Mouse (Mus musculus) midbrain, embryonic 14.5 days (tissue): Measurements from ENCODE around the gene Lrsam1. TPM values are rescaled to one million over a fixed set of nuclear protein-coding genes. Genes with fewer than 3 reads are reported as not detected.

Experiments
- ATAC-seq: fragments of 200-750 bp; cut with Nextera tagmentation; 2 replicates; pipeline ENCODE4 v1.8.0; 2017; ENCODE audit warnings: moderate number of reproducible peaks, moderate library complexity; ENCODE audit not compliant: low FRiP score, low TSS enrichment
- DNase-seq: peaks from one replicate; pipeline ENCODE4 v3.0.0-alpha.2; 2015
- H3K27ac ChIP-seq: fragments of 300-500 bp; sonication (generic); replicated peaks from 2 replicates; pipeline ENCODE4 v1.5.1; 2014; ENCODE audit warnings: mild to moderate bottlenecking, low read depth, low read length, moderate library complexity
- H3K27me3 ChIP-seq: fragments of 300-500 bp; sonication (generic); 2 replicates; pipeline ENCODE4 v1.6.1; 2014; ENCODE audit warnings: low read length, control low read depth, mixed read lengths; ENCODE audit not compliant: control insufficient read depth, insufficient read depth
- H3K36me3 ChIP-seq: fragments of 300-500 bp; sonication (generic); 2 replicates; pipeline ENCODE4 v1.6.1; 2014; ENCODE audit warnings: low read length, control low read depth; ENCODE audit not compliant: control insufficient read depth, insufficient read depth
- H3K4me1 ChIP-seq: fragments of 300-500 bp; sonication (generic); 2 replicates; pipeline ENCODE4 v1.6.1; 2014; ENCODE audit warnings: mild to moderate bottlenecking, antibody characterized with exemption, low read length, control low read depth; ENCODE audit not compliant: control insufficient read depth, insufficient read depth
- H3K4me2 ChIP-seq: fragments of 300-500 bp; sonication (generic); 2 replicates; pipeline ENCODE4 v1.6.1; 2014; ENCODE audit warnings: mild to moderate bottlenecking, low read length, moderate library complexity
- H3K4me3 ChIP-seq: fragments of 300-500 bp; sonication (generic); replicated peaks from 2 replicates; pipeline ENCODE4 v1.5.1; 2014; ENCODE audit warnings: low read depth, low read length
- H3K9ac ChIP-seq: fragments of 300-500 bp; sonication (generic); replicated peaks from 2 replicates; pipeline ENCODE4 v1.6.1; 2014; ENCODE audit warnings: mild to moderate bottlenecking, low read length, moderate library complexity
- H3K9me3 ChIP-seq: fragments of 300-500 bp; sonication (generic); 2 replicates; pipeline ENCODE4 v1.6.1; 2016; ENCODE audit warnings: low read length, control low read depth, mixed read lengths; ENCODE audit not compliant: control insufficient read depth
- WGBS: fragments of 180-500 bp; shearing (Covaris S2); extraction: QIAGEN DNeasy Blood & Tissue Kit; methylation state at CpG from one replicate; pipeline ENCODE4 v1.1.7; 2014; 5-methylcytosine and 5-hydroxymethylcytosine counted together
- polyA plus RNA-seq: library from polyadenylated mRNA; unstranded; fragments of >200 nt; fragmentation: Nextera tagmentation; extraction: Ambion mirVana; gene quantifications from 2 replicates; pipeline ENCODE4 v1.2.1, GENCODE M21; 2014

The Lrsam1 gene
- polyA plus RNA-seq, 1 experiment from 2014 or later, result 19.8 TPM

DNA sequence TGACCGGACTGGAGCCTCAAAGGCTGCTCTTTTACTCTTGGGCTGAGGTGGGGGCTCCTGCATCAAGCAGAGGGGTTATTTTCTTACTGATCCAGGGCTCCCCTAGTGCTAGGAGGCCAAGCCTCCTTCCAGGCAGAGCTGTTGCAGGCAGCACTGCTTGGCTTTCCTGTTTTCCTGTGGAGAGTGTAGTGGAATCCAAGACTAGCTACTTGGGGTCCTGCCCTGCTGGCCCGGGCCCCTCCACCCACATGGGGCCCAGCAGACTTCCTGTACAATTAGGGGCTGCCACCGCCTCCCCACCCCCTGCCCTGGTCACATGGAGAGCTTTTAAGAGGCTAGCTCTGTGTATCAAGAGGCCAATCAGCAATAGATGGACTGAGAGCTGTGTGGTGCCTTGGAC is 72.9 kb downstream of the Lrsam1 start:
- 61% methylated on average over 3 of the region's 3 CpGs for WGBS
- no peaks in the 10 kb centered on the region for H3K9me3 ChIP-seq
- H3K4me2 ChIP-seq, result no peak overlapping the region
- H3K27me3 ChIP-seq, result no peaks in the 10 kb centered on the region
- H3K36me3 ChIP-seq, result no peaks in the 10 kb centered on the region
- H3K4me3 ChIP-seq, result no peak overlapping the region
- ATAC-seq (no peak), DNase-seq (no peak)
- no peak overlapping the region for H3K9ac ChIP-seq
- no peak overlapping the region for H3K27ac ChIP-seq
- H3K4me1 ChIP-seq, result no peaks in the 10 kb centered on the region

DNA sequence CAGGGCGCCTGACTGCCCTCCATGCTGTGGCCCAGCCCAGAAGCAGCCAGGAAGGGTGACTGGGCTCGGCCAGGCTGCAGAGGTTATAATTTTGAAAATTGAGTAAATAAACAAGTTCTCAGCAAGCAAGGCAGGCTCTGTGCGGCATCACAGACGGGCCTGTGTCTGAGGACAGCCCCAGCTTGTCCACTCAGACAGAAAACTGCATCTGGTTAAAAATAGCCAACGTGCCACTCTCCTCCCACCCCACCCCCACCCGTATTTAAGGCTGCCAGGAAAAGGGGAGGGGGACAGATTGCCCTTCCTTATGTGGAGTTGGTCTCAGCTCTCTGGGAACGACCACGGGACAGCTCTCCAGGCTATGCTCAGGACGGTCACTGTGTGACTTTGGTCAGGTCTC is 73.4 kb downstream of the Lrsam1 start:
- 43% methylated on average over 9 of the region's 9 CpGs for whole genome bisulfite sequencing
- Histone ChIP-seq H3K36me3 (no peaks in the 10 kb centered on the region), H3K9ac (no peak overlapping the region)

GRCm38 (mm10) chr2:32884745-32885144 is 76.7 kb downstream of the Lrsam1 start:
- DNase-seq (no peak), ATAC-seq (no peak)
- H3K4me1 ChIP-seq, result peaks cover 19% of the 10 kb centered on the region
- WGBS, result 49% methylated on average over 7 of the region's 7 CpGs
- no peaks in the 10 kb centered on the region for H3K36me3 ChIP-seq
- no peak overlapping the region for H3K4me3 ChIP-seq
- H3K27me3 ChIP-seq, result no peaks in the 10 kb centered on the region
- no peak overlapping the region for H3K4me2 ChIP-seq
- H3K27ac ChIP-seq, result no peak overlapping the region
- no peak overlapping the region for H3K9ac ChIP-seq
- no peaks in the 10 kb centered on the region for H3K9me3 ChIP-seq

More for the DNA sequence above, 73.4 kb downstream of the Lrsam1 start:
- Histone ChIP-seq H3K4me1 (no peaks in the 10 kb centered on the region), H3K27me3 (no peaks in the 10 kb centered on the region), H3K4me2 (no peak overlapping the region), H3K9me3 (no peaks in the 10 kb centered on the region), H3K4me3 (no peak overlapping the region), H3K27ac (no peak overlapping the region)
- ATAC-seq (no peak), DNase-seq (no peak)

DNA sequence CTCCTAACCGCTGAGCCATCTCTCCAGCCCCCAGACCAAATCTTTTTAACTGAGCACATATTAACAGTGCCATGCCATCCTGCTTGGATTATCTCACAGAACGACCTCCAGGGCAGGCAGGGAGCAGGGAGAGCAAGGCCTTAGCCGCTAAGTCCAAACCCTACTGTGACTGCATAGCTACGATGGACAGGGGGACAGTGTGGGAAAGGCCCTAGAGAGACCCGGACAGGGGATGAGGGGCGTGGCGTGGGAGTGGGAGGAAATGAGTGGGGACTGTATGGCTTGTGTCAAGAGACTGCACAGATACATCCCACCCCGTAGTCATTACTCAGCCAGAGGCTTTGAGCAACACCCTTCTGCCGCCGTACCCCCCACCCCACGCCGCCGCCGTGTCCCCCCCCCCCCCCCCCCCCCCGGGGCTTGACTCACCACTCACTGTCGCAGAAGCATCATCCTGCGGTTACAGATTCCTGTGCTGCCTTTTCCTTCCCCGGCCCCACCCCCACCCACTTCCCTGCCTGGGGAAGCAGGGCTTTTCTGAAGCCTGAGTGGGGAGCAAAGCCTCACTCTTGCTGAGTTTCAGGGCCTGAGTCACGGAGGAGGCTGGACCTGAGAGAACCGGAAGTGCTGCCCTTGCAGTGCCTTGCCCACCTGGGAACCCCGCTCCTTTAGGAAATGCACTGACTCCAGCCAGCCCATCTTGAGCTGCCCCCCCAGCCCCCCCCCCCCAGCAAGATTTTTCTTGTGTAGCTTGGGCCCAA is 79.0 kb downstream of the Lrsam1 start:
- Histone ChIP-seq H3K9ac (no peak overlapping the region), H3K27ac (peak overlapping the region; percentile 45; the same call in 1 of the 2 replicates), H3K36me3 (no peaks in the 10 kb centered on the region), H3K4me3 (no peak overlapping the region), H3K9me3 (no peaks in the 10 kb centered on the region), H3K27me3 (no peaks in the 10 kb centered on the region), H3K4me2 (no peak overlapping the region), H3K4me1 (peaks cover 36% of the 10 kb centered on the region)
- ATAC-seq (no peak), DNase-seq (no peak)
- WGBS, result 52% methylated on average over 21 of the region's 21 CpGs

GRCm38 (mm10) chr2:32881723-32882122 is 79.7 kb downstream of the Lrsam1 start:
- Histone ChIP-seq H3K4me3 (no peak overlapping the region), H3K27me3 (no peaks in the 10 kb centered on the region), H3K4me1 (peaks cover 43% of the 10 kb centered on the region), H3K36me3 (no peaks in the 10 kb centered on the region), H3K27ac (peak overlapping the region; percentile 52), H3K4me2 (no peak overlapping the region), H3K9ac (no peak overlapping the region), H3K9me3 (no peaks in the 10 kb centered on the region)
- ATAC-seq (no peak), DNase-seq (peak; percentile 40)
- 51% methylated on average over 3 of the region's 3 CpGs for WGBS

DNA sequence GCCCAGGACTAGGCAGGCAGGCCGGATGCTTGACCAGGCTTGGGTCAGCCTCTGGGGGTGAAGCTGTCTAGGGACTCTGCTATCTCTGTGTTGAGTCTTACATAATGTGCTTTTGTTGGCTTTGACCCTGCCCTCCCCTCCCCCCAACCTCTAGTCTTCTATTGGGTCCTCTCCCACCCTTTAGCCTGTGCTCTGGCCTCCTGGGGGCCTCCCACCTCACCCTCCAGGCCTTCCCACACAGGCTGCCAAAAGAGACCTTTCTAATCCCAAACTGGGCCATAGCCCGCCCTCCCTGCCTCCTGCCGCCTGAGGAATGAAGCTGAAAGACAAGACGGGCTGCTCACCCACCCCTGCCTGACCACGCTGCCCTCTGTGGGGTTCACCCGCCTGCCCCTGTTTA is 80.4 kb downstream of the Lrsam1 start:
- H3K27ac ChIP-seq, result peak overlapping the region; percentile 52
- no peak overlapping the region for H3K4me2 ChIP-seq
- WGBS, result 19% methylated on average over 6 of the region's 6 CpGs
- DNase-seq (no peak), ATAC-seq (no peak)
- H3K4me3 ChIP-seq, result no peak overlapping the region
- peaks cover 46% of the 10 kb centered on the region for H3K4me1 ChIP-seq
- H3K36me3 ChIP-seq, result no peaks in the 10 kb centered on the region
- peak overlapping the region; percentile 26; the same call in 1 of the 2 replicates for H3K9ac ChIP-seq
- no peaks in the 10 kb centered on the region for H3K27me3 ChIP-seq
- H3K9me3 ChIP-seq, result no peaks in the 10 kb centered on the region

DNA sequence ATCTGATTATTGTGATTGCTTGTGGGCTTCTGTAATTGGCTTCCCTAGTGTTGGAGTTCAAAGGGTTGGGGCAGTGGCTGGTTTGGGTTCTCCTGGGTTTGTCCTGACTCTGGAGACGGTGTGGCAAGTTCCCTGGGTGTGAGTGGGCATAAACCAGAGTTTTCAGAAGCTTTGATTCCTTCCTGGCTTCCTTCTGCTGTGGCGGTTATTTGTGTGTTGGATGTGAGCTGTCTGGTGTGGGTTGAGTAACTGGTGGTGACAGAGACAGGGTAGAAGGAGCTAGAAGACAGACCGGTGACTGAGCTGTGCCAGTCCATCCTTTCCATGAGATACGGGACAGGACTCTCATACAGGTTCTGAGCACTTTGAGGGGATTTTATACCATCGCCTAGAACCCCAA is 81.8 kb downstream of the Lrsam1 start:
- Histone ChIP-seq H3K27me3 (no peaks in the 10 kb centered on the region), H3K4me2 (peak overlapping the region; percentile 93), H3K4me1 (peaks cover 53% of the 10 kb centered on the region), H3K36me3 (no peaks in the 10 kb centered on the region), H3K9ac (0 out of 2 replicates have a peak overlapping the region, but pooled peaks have one; percentile 26), H3K27ac (no peak overlapping the region), H3K4me3 (no peak overlapping the region), H3K9me3 (no peaks in the 10 kb centered on the region)
- DNase-seq, result no peak
- no peak for ATAC-seq
- WGBS, result 92% methylated on average over 5 of the region's 5 CpGs

DNA sequence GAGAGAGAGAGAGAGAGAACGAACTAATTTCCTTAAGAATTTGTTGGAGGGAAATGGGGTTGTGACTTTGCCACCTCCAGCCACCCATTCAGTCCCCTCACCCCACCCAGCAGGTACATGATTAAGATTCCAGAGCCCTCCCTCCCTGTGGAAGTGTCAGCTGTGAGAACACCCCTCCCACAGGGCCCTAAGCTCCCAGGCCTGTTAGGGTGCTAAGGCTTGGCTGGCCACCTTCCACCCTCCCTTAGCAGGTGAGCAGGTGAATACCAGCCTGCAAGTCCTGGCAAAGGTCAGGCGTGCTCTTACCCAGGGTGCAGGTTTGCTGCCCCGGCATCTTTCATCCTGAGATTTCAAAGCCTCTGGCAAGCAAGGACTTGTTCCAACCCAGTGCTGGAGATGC is 83.0 kb downstream of the Lrsam1 start:
- Histone ChIP-seq H3K9ac (peak overlapping the region; percentile 31; the same call in 1 of the 2 replicates), H3K27me3 (no peaks in the 10 kb centered on the region)
- no peak for ATAC-seq

More for the DNA sequence above, 83.0 kb downstream of the Lrsam1 start:
- DNase-seq, result no peak
- Histone ChIP-seq H3K36me3 (no peaks in the 10 kb centered on the region), H3K4me2 (peak overlapping the region; percentile 93), H3K9me3 (no peaks in the 10 kb centered on the region), H3K4me1 (peaks cover 57% of the 10 kb centered on the region), H3K4me3 (peak overlapping the region; percentile 82; the same call in 1 of the 2 replicates), H3K27ac (no peak overlapping the region)
- 59% methylated on average over 3 of the region's 3 CpGs for WGBS
